22 mouse cellular contexts compared by ENCODE assay signal in genomic region chr9:50586955-50587354, GRCm38 (mm10). TPM values are rescaled to one million over a fixed set of nuclear protein-coding genes. Genes with fewer than 3 reads are reported as not detected.
"Had no signal": no experiment of that assay in that cellular context is flagged by ENCODE, and none has a peak within 500 bp of the region (broad histone marks: within the 10 kb centered on the region; RNA-seq: fewer than 3 reads in every experiment).

No protein-coding gene starts in this region.

- H3K4me1 ChIP-seq: limb, embryonic 13.5 days had no signal

- H3K9me3 ChIP-seq: limb, embryonic 13.5 days; liver, embryonic 15.5 days; megakaryocyte, embryonic 14.5 days; neural tube, embryonic 13.5 days had no signal

- H3K9ac ChIP-seq: limb, embryonic 13.5 days; liver, embryonic 15.5 days; lung, embryonic 14.5 days; neural tube, embryonic 13.5 days had no signal

- H3K36me3 ChIP-seq: limb, embryonic 13.5 days; liver, embryonic 15.5 days; neural tube, embryonic 13.5 days had no signal

- DNase-seq: kidney, adult 9 months; kidney, postnatal 36 days; left cerebral cortex, postnatal 4 days; lung, embryonic 14.5 days; lung, postnatal 14 days; retina, postnatal 1 day; right cerebral cortex, postnatal 4 days; thymus, postnatal 36 days had no signal

- H3K4me3 ChIP-seq: limb, embryonic 13.5 days; liver, embryonic 15.5 days; megakaryocyte, embryonic 14.5 days; neural tube, embryonic 13.5 days had no signal

- H3K4me2 ChIP-seq: limb, embryonic 13.5 days; liver, embryonic 15.5 days; lung, embryonic 14.5 days; midbrain, embryonic 11.5 days; neural tube, embryonic 13.5 days had no signal

- ATAC-seq: midbrain, embryonic 16.5 days had no signal

- H3K27me3 ChIP-seq: limb, embryonic 13.5 days; liver, embryonic 15.5 days; neural tube, embryonic 13.5 days had no signal

- H3K27ac ChIP-seq: kidney, postnatal 0 days; limb, embryonic 13.5 days; liver, embryonic 15.5 days; macrophage; neural tube, embryonic 13.5 days had no signal

RNA-seq across cellular contexts. Expression of gene Tex12, which starts 25.8 kb away (rescaled TPM):
- total RNA-seq: layer of hippocampus, adult 8-10 months; layer of hippocampus, postnatal 14 days; left cerebral cortex, adult 18-20 months; left cerebral cortex, postnatal 10 days; left cerebral cortex, postnatal 4 days had no signal
- polyA plus RNA-seq: kidney, postnatal 0 days; limb, embryonic 13.5 days; liver, embryonic 15.5 days; lung, embryonic 14.5 days; macrophage; neural tube, embryonic 13.5 days; spleen, adult 2 months; thymus, postnatal 0 days had no signal
